In the genomic region with DNA sequence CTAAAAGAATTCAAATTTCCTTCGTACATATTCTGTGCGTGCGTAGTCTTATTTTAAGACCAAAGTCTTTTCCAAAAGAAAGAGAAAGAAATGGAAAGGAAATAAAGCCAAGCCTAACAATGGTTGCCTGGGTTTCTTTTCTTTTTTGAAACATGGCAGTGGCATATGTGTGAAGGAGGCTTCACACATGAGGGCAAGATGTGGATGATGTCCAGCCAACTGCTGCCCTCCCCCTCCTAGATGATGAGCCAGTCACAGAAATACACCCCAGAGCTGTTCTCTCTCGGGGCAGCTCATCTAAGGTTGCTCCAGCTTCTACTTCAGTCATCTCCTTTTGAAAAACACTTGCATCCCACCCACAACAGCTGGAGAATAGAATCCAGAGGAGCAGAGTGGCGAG, we compare ENCODE assay signal across 17 mouse cellular contexts.
"Had no signal": no experiment of that assay in that cellular context is flagged by ENCODE, and none has a peak within 500 bp of the region (broad histone marks: within the 10 kb centered on the region; RNA-seq: fewer than 3 reads in every experiment).

No protein-coding gene starts in this region.

- H3K4me3 ChIP-seq: midbrain, embryonic 10.5 days; midbrain, embryonic 12.5 days; myocyte; neural tube, embryonic 13.5 days; neural tube, embryonic 15.5 days had no signal

- DNase-seq: lung, adult 18-20 months; lung, embryonic 14.5 days; lung, postnatal 10 days; lung, postnatal 4 days; midbrain, embryonic 14.5 days; retina, postnatal 1 day; right cerebral cortex, adult 18-20 months; spleen, adult 18-20 months; thymus, adult 2 months; thymus, postnatal 25 days; thymus, postnatal 4 days had no signal

- H3K27ac ChIP-seq: liver, embryonic 14.5 days; midbrain, embryonic 10.5 days; midbrain, embryonic 12.5 days; neural tube, embryonic 13.5 days; neural tube, embryonic 15.5 days had no signal
